Mouse (Mus musculus): ENCODE measurements around the gene Tnpo3. TPM values are rescaled to one million over a fixed set of nuclear protein-coding genes. Genes with fewer than 3 reads are reported as not detected.
A peak's percentile ranks its signal among the peaks of the same experiment; 100 is the strongest.

Tnpo3 gene
- polyA plus RNA-seq, 1 experiment from 2014 or later: 85.4 TPM

DNA sequence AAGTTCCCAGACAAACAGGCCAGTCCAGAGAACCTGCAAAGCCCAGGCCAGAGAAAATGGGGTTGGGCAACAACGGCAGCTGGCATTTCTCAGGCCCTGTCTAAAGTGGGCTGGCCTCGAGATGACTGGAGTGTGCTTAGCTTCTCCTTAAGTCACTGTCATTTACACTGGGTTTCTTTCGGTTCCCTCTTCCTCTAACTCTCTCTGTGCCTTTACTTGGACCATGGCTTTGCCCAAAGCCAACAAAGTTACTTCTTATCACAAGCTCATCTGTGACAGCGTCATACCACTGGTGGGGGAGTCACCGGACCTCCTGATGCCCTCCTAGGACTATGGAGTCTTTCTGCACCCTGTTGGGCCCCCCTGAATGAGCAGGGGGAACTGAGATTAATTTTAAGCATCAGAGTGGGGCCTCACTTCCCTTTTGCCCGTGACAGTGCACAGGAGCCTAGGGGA lies 85.6 kb downstream of the Tnpo3 start:
- H3K27me3 ChIP-seq (ENCODE audit: control insufficient read depth, insufficient read depth, low read length): peaks cover 35% of the 10 kb centered on the region
- no peak for ATAC-seq (ENCODE audit: low FRiP score)

DNA sequence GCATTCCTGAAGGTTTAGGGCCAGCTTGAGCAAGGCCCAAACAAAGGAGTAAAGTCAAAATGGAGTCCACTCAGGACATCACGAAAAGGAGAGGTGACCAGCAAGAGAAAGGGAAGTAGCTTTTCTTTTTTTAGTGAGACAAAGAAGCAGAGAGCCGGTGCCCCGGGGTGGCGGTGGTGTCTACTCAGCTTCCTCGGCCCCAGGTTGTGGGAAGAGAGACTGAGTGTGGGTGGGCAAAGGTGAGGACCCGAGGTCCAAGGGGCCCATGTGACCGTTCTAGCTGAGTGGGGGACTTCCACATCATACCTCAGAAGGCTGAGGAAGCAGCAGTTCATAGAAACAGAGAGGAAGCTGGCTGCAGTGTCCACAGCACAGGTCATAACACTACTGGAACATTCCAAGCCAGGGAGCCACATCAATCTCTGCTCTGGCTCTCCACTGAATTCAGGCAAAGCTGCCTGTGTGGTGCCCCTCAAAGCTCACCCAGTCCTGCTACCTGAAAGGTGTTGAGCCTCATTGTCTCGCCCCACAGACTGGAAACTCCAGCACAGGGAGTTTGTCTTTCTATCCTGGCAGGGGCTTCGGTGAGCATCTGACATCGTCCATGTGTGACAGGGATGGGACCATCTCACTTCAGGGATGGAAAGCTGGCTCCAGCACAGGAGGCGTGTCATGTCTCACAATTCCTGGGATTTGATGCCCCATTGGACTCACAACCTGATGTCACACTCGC lies 86.2 kb downstream of the Tnpo3 start:
- H3K9me3 ChIP-seq (ENCODE audit: control insufficient read depth, low read length): no peaks in the 10 kb centered on the region
- H3K4me3 ChIP-seq (replicated peaks; ENCODE audit: low read length): no peak overlapping the region
- DNase-seq (ENCODE audit: low spot score) (no peak), ATAC-seq (ENCODE audit: low FRiP score) (no peak)
- WGBS: 76% methylated on average over 12 of the region's 12 CpGs
- H3K36me3 ChIP-seq (replicated peaks; ENCODE audit: control insufficient read depth, insufficient read depth): no peaks in the 10 kb centered on the region
- H3K4me2 ChIP-seq (replicated peaks): no peak overlapping the region
- H3K27ac ChIP-seq: no peak overlapping the region
- H3K27me3 ChIP-seq (ENCODE audit: control insufficient read depth, insufficient read depth, low read length): peaks cover 29% of the 10 kb centered on the region
- no peak overlapping the region for H3K9ac ChIP-seq
- H3K4me1 ChIP-seq (replicated peaks; ENCODE audit: control insufficient read depth, insufficient read depth, low read length): peaks cover 20% of the 10 kb centered on the region; the same call in 1 of the 2 replicates

More for the DNA sequence above, 85.6 kb downstream of the Tnpo3 start:
- no peaks in the 10 kb centered on the region for H3K9me3 ChIP-seq (ENCODE audit: control insufficient read depth, low read length)
- H3K4me1 ChIP-seq (replicated peaks; ENCODE audit: control insufficient read depth, insufficient read depth, low read length): peaks cover 20% of the 10 kb centered on the region; the same call in 1 of the 2 replicates
- H3K4me2 ChIP-seq (replicated peaks): no peak overlapping the region
- no peak overlapping the region for H3K27ac ChIP-seq
- H3K9ac ChIP-seq: no peak overlapping the region
- no peak for DNase-seq (ENCODE audit: low spot score)
- no peaks in the 10 kb centered on the region for H3K36me3 ChIP-seq (replicated peaks; ENCODE audit: control insufficient read depth, insufficient read depth)
- no peak overlapping the region for H3K4me3 ChIP-seq (replicated peaks; ENCODE audit: low read length)
- 80% methylated on average over 6 of the region's 6 CpGs for WGBS

DNA sequence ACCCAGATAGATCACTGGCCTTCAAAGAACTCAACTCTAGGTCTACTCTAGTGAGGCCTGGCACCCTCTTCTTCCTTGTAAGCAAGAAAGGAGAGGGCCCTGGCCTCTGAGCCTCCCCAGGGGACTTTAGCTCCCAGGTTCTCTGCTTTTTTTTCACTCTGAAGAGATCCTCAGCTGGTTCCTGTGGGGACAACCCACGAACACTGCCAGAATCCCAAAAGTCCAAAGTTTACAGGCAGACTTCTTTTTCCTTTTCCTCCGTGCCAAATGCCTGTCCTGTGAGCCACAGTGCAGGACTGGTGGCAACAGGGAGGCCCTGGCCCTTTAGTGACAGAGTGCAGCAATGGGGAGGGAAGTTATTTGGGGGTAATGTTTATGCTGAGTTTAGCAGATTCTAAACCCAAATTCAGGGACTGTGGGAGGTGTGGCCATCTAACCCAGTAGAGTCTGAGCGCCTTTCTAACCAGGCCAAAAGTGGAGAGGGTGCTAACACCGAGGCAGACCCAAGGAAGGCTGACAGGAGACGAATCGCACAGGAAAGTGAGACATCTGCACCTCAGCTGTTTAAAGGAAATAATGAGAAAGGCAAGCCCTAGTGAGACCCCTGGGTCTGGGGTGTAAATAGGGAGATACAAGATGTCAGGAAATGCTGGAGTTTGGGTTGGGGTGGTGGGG lies 86.9 kb downstream of the Tnpo3 start:
- no peak for ATAC-seq (ENCODE audit: low FRiP score)
- no peaks in the 10 kb centered on the region for H3K36me3 ChIP-seq (replicated peaks; ENCODE audit: control insufficient read depth, insufficient read depth)
- 76% methylated on average over 6 of the region's 6 CpGs for WGBS

DNA sequence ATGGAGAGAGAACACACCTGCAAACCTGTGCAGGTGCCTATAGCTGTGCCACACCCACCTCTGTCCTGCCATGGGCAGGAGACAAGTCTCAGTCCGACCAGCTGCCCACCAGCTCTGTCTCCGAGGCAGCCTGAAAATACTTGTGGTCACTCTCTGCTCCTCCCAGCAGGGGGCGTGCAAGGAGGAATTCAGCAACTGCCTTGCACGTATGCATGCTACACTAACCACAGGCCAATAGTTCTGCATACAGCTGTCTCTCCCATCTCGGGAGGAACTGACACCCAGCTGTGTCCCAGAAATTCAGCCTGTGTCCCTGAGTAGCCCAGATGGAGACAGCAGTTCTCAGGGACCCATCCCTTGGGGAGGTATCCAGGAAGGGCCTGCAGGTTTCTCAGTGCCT lies 92.5 kb downstream of the Tnpo3 start:
- ATAC-seq (ENCODE audit: low FRiP score): no peak
- 7% methylated on average over 5 of the region's 5 CpGs for WGBS
- H3K27me3 ChIP-seq (ENCODE audit: control insufficient read depth, insufficient read depth, low read length): no peaks in the 10 kb centered on the region
- peaks cover 8% of the 10 kb centered on the region; the same call in 1 of the 2 replicates for H3K4me1 ChIP-seq (replicated peaks; ENCODE audit: control insufficient read depth, insufficient read depth, low read length)
- H3K27ac ChIP-seq: no peak overlapping the region
- DNase-seq (ENCODE audit: low spot score): no peak
- H3K4me2 ChIP-seq (replicated peaks): no peak overlapping the region
- no peak overlapping the region for H3K4me3 ChIP-seq (replicated peaks; ENCODE audit: low read length)
- no peaks in the 10 kb centered on the region for H3K9me3 ChIP-seq (ENCODE audit: control insufficient read depth, low read length)
- H3K9ac ChIP-seq: no peak overlapping the region
- no peaks in the 10 kb centered on the region for H3K36me3 ChIP-seq (replicated peaks; ENCODE audit: control insufficient read depth, insufficient read depth)

More for the DNA sequence above, 86.9 kb downstream of the Tnpo3 start:
- peaks cover 22% of the 10 kb centered on the region for H3K27me3 ChIP-seq (ENCODE audit: control insufficient read depth, insufficient read depth, low read length)
- H3K4me1 ChIP-seq (replicated peaks; ENCODE audit: control insufficient read depth, insufficient read depth, low read length): peaks cover 16% of the 10 kb centered on the region; the same call in 1 of the 2 replicates
- no peak overlapping the region for H3K27ac ChIP-seq
- no peak overlapping the region for H3K4me2 ChIP-seq (replicated peaks)
- H3K9me3 ChIP-seq (ENCODE audit: control insufficient read depth, low read length): no peaks in the 10 kb centered on the region
- H3K4me3 ChIP-seq (replicated peaks; ENCODE audit: low read length): no peak overlapping the region
- H3K9ac ChIP-seq: no peak overlapping the region
- no peak for DNase-seq (ENCODE audit: low spot score)

DNA sequence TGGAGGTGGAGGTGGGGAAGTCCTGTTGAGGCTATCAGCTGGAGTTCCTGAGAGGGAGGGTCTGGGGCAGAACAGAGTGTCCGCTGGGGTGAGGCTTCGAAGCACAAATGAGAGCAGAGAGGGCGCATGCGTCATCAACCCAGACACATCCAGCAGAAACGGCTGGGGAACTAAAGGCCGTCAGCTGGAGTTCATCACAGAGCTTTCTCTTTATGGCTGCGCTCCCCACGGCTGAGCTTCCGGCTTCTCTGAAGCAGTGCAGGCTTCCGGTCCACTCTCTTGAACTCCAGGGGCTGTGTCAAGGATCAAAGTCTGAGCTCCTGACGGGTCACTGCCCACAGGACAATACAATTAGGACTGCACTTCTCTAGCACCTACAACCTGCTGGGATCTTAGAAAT lies 96.4 kb downstream of the Tnpo3 start:
- H3K36me3 ChIP-seq (replicated peaks; ENCODE audit: control insufficient read depth, insufficient read depth): no peaks in the 10 kb centered on the region
- 1% methylated on average over 11 of the region's 11 CpGs for WGBS
- no peak overlapping the region; the same call in 1 of the 2 replicates for H3K4me3 ChIP-seq (replicated peaks; ENCODE audit: low read length)
- H3K27ac ChIP-seq: 0 out of 2 replicates have a peak overlapping the region, but pooled peaks have one; percentile 41
- peaks cover 8% of the 10 kb centered on the region; the same call in 1 of the 2 replicates for H3K4me1 ChIP-seq (replicated peaks; ENCODE audit: control insufficient read depth, insufficient read depth, low read length)
- H3K9me3 ChIP-seq (ENCODE audit: control insufficient read depth, low read length): no peaks in the 10 kb centered on the region
- H3K4me2 ChIP-seq (replicated peaks): peak overlapping the region; percentile 49
- DNase-seq (ENCODE audit: low spot score) (peak; percentile 62), ATAC-seq (ENCODE audit: low FRiP score) (peak; percentile 56)
- H3K9ac ChIP-seq: peak overlapping the region; percentile 16; the same call in 1 of the 2 replicates
- peaks cover 8% of the 10 kb centered on the region for H3K27me3 ChIP-seq (ENCODE audit: control insufficient read depth, insufficient read depth, low read length)

DNA sequence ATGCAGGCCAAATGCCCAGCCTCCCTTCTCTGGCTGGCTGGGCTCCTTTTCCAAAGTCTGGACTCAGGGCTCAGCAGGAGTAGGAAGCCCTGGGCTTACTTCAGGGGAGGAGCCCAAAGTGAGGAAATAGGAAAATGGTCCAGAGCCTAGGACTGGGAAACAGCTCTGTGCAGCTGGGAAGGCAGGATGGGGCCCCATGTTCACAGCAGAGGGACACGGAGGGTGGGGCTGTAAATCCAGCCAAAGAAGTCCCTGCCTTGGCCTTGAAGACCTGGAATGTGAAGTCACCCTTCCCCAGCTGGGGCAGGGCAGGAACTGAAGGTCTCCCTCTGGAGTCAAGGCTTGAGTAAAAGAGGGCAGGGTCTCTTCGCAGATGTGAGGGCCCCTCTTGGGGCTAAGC lies 100.6 kb downstream of the Tnpo3 start:
- Histone ChIP-seq H3K36me3 (replicated peaks; ENCODE audit: control insufficient read depth, insufficient read depth) (no peaks in the 10 kb centered on the region), H3K27ac (no peak overlapping the region), H3K9ac (no peak overlapping the region), H3K27me3 (ENCODE audit: control insufficient read depth, insufficient read depth, low read length) (peaks cover 34% of the 10 kb centered on the region), H3K4me2 (replicated peaks) (no peak overlapping the region), H3K4me1 (replicated peaks; ENCODE audit: control insufficient read depth, insufficient read depth, low read length) (peaks cover 8% of the 10 kb centered on the region; the same call in 1 of the 2 replicates), H3K4me3 (replicated peaks; ENCODE audit: low read length) (no peak overlapping the region), H3K9me3 (ENCODE audit: control insufficient read depth, low read length) (no peaks in the 10 kb centered on the region)
- DNase-seq (ENCODE audit: low spot score) (no peak), ATAC-seq (ENCODE audit: low FRiP score) (no peak)
- WGBS: 51% methylated on average over 2 of the region's 2 CpGs

DNA sequence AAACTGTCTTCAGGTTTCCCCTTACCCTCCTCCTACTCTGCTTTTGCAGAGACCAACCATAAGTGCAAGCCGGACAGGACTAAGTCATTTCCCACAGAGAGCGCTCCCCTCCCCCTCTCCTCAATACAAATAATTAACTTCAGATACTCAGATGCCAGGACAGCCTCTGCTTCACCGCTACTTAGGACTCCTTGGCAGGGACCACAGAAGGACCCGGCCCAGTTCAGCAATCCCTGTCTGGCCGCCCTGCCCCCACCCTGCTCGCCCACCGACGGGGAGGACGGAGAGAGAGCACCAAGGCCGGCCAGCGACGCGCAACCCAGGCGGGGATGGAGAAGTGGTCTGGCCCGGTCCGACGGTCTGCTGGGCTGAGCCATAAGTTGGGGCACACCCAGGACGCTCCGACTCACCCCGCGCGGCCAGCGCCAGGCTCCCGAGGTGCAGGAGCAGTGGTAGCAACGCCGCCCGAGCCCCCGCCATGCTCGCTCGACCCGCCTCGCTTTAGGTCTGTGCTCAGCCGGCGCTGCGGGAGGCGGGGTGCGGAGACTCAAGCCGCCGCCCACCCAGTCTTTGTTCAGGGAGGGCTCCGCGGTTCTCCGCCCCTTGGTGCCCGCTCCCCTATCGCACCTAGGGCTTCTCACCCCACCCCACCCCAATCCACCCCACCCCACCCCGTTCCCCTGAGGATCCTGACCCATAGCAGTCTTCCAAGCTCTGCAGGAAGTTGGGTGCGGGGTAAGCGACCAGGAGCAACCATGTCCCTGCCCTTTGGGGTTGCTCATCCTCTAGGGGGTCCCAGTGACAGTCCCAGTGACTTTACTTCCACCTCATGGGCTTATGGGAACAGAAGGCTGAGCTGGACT lies 102.0 kb downstream of the Tnpo3 start, which contains the start of gene Kcp:
Kcp (minus strand) TSS at position 506 of the 863 bp plus-strand sequence.
- H3K27me3 ChIP-seq (ENCODE audit: control insufficient read depth, insufficient read depth, low read length): peaks cover 34% of the 10 kb centered on the region
- 0 out of 2 replicates have a peak, but pooled peaks cover under 1% of the 10 kb centered on the region for H3K4me1 ChIP-seq (replicated peaks; ENCODE audit: control insufficient read depth, insufficient read depth, low read length)
- ATAC-seq (ENCODE audit: low FRiP score): peak; percentile 64; the same call in 1 of the 2 replicates
- H3K4me3 ChIP-seq (replicated peaks; ENCODE audit: low read length): peak within 1 kb of the TSS; percentile 44
- no peak within 1 kb of the TSS for H3K27ac ChIP-seq
- H3K4me2 ChIP-seq (replicated peaks): peak within 1 kb of the TSS; percentile 55
- no peaks in the 10 kb centered on the region for H3K36me3 ChIP-seq (replicated peaks; ENCODE audit: control insufficient read depth, insufficient read depth)
- H3K9me3 ChIP-seq (ENCODE audit: control insufficient read depth, low read length): no peaks in the 10 kb centered on the region
- H3K9ac ChIP-seq: peak within 1 kb of the TSS; percentile 41
- under 1% methylated on average over 45 of the region's 47 CpGs for WGBS
- DNase-seq (ENCODE audit: low spot score): no peak

DNA sequence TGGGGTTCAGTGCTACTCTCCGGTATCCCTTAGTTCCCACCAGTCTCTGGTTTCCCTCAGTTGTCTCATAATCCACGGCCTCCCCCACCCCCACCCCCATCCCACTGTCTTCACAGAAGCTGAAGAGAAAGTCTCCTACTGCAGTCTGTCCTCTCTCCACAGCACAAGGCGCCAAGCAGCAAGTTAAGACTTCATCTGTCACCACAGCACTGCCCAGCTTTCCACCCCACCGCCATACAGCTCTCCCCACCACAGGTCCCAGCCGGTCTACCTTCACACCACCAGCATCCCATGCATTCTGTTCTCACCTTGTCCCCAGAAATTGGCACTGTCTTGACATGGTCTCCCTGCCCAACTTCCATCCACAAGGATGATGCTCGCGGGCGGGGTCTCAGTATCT lies 102.9 kb downstream of the Tnpo3 start:
- Histone ChIP-seq H3K4me3 (replicated peaks; ENCODE audit: low read length) (peak overlapping the region; percentile 44), H3K4me1 (replicated peaks; ENCODE audit: control insufficient read depth, insufficient read depth, low read length) (no peaks in the 10 kb centered on the region), H3K9me3 (ENCODE audit: control insufficient read depth, low read length) (no peaks in the 10 kb centered on the region), H3K36me3 (replicated peaks; ENCODE audit: control insufficient read depth, insufficient read depth) (no peaks in the 10 kb centered on the region), H3K27me3 (ENCODE audit: control insufficient read depth, insufficient read depth, low read length) (peaks cover 34% of the 10 kb centered on the region), H3K27ac (no peak overlapping the region), H3K4me2 (replicated peaks) (peak overlapping the region; percentile 55), H3K9ac (no peak overlapping the region)
- 25% methylated on average over 8 of the region's 8 CpGs for WGBS
- ATAC-seq (ENCODE audit: low FRiP score) (peak; percentile 24; the same call in 1 of the 2 replicates), DNase-seq (ENCODE audit: low spot score) (no peak)

Data from hindbrain, embryonic 14.5 days (tissue).